Comparison of ENCODE assay signal across 8 mouse cellular contexts in genomic region chr11:79962877-79963183, GRCm38 (mm10). TPM values are rescaled to one million over a fixed set of nuclear protein-coding genes. Genes with fewer than 3 reads are reported as not detected.
DNase-seq lines count a peak whose midpoint lies in the region; ATAC-seq and TF ChIP-seq lines count a peak whose summit lies in the region.

No protein-coding gene starts in this region.

- peak overlapping the region; percentile 66 for H3K4me3 ChIP-seq in kidney, postnatal 0 days (replicated peaks; ENCODE audit: low read depth, low read length)
- H3K4me3 ChIP-seq in embryonic facial prominence, embryonic 12.5 days: peak overlapping the region; percentile 60
- peak overlapping the region; percentile 61 for H3K4me3 ChIP-seq in intestine, embryonic 16.5 days (ENCODE audit: low read length)
- H3K4me3 ChIP-seq in myocyte: peak overlapping the region; percentile 77

- H3K4me2 ChIP-seq in kidney, postnatal 0 days (ENCODE audit: low read length): peak overlapping the region; percentile 69
- peak overlapping the region; percentile 64 for H3K4me2 ChIP-seq in embryonic facial prominence, embryonic 12.5 days (replicated peaks)
- H3K4me2 ChIP-seq in intestine, embryonic 16.5 days (ENCODE audit: low read depth, low read length): peak overlapping the region; percentile 43
- H3K4me2 ChIP-seq in myocyte (ENCODE audit: low read depth): peak overlapping the region; percentile 88

- ATAC-seq in kidney, postnatal 0 days (replicated peaks; ENCODE audit: low FRiP score, low read depth): no peak
- 0 out of 2 replicates have a peak, but pooled peaks have one; percentile 23 for ATAC-seq in embryonic facial prominence, embryonic 12.5 days (ENCODE audit: insufficient number of reproducible peaks, insufficient read depth, low FRiP score, low TSS enrichment)
- ATAC-seq in intestine, embryonic 16.5 days: no peak; the same call in 1 of the 2 replicates

- peaks cover 12% of the 10 kb centered on the region for H3K36me3 ChIP-seq in kidney, postnatal 0 days (ENCODE audit: insufficient read depth, low read length)
- H3K36me3 ChIP-seq in embryonic facial prominence, embryonic 12.5 days: peaks cover 21% of the 10 kb centered on the region
- peaks cover 6% of the 10 kb centered on the region for H3K36me3 ChIP-seq in intestine, embryonic 16.5 days (ENCODE audit: control insufficient read depth, insufficient read depth, low read length)
- H3K36me3 ChIP-seq in myocyte (ENCODE audit: control insufficient read depth, insufficient read depth): peaks cover 10% of the 10 kb centered on the region

- 0 out of 2 replicates have a peak overlapping the region, but pooled peaks have one; percentile 18 for H3K9ac ChIP-seq in kidney, postnatal 0 days (ENCODE audit: low read depth, low read length)
- H3K9ac ChIP-seq in embryonic facial prominence, embryonic 12.5 days: no peak overlapping the region; the same call in 1 of the 2 replicates
- H3K9ac ChIP-seq in intestine, embryonic 16.5 days (ENCODE audit: low read depth, low read length): peak overlapping the region; percentile 48; the same call in 1 of the 2 replicates

- H3K27ac ChIP-seq in kidney, postnatal 0 days: no peak overlapping the region
- H3K27ac ChIP-seq in embryonic facial prominence, embryonic 12.5 days: no peak overlapping the region
- no peak overlapping the region for H3K27ac ChIP-seq in intestine, embryonic 16.5 days (ENCODE audit: low read length)

- 0 out of 2 replicates have a peak, but pooled peaks cover 3% of the 10 kb centered on the region for H3K4me1 ChIP-seq in kidney, postnatal 0 days (replicated peaks; ENCODE audit: insufficient read depth, low read length)
- peaks cover 5% of the 10 kb centered on the region; the same call in 1 of the 2 replicates for H3K4me1 ChIP-seq in embryonic facial prominence, embryonic 12.5 days
- H3K4me1 ChIP-seq in intestine, embryonic 16.5 days (ENCODE audit: control insufficient read depth, insufficient read depth, low read length): peaks cover 11% of the 10 kb centered on the region

- DNase-seq in kidney, postnatal 0 days (ENCODE audit: low spot score): no peak
- DNase-seq in kidney, postnatal 14 days: no peak
- DNase-seq in Muller cell, postnatal 12 days (ENCODE audit: inconsistent ontology term): no peak
- DNase-seq in left cerebral cortex, adult 9 months (ENCODE audit: low spot score in 2 of 2): no peak
- DNase-seq in adrenal gland, postnatal 10 days: no peak

- H3K9me3 ChIP-seq in kidney, postnatal 0 days (replicated peaks; ENCODE audit: low read length): no peaks in the 10 kb centered on the region
- no peaks in the 10 kb centered on the region for H3K9me3 ChIP-seq in embryonic facial prominence, embryonic 12.5 days
- no peaks in the 10 kb centered on the region for H3K9me3 ChIP-seq in intestine, embryonic 16.5 days (ENCODE audit: control insufficient read depth, low read length)

- TF ChIP-seq POLR2A in myocyte (IDR thresholded peaks at IDR 0.05; ENCODE audit: insufficient read length, low read depth): no peak

- WGBS in kidney, postnatal 0 days: 2% methylated on average over 9 of the region's 9 CpGs
- WGBS in embryonic facial prominence, embryonic 12.5 days: 6% methylated on average over 9 of the region's 9 CpGs
- WGBS in intestine, embryonic 16.5 days: 4% methylated on average over 9 of the region's 9 CpGs

- no peak overlapping the region for H3ac ChIP-seq in myocyte (ENCODE audit: control insufficient read depth, insufficient read length)

- H3K27me3 ChIP-seq in kidney, postnatal 0 days (ENCODE audit: insufficient read depth, low read length): no peaks in the 10 kb centered on the region
- no peaks in the 10 kb centered on the region for H3K27me3 ChIP-seq in embryonic facial prominence, embryonic 12.5 days
- H3K27me3 ChIP-seq in intestine, embryonic 16.5 days (replicated peaks; ENCODE audit: control insufficient read depth, insufficient read depth, low read length): 0 out of 2 replicates have a peak, but pooled peaks cover 3% of the 10 kb centered on the region
- H3K27me3 ChIP-seq in myocyte (ENCODE audit: control insufficient read depth, insufficient read depth, insufficient read length): no peaks in the 10 kb centered on the region

- TF ChIP-seq CTCF in kidney, postnatal 0 days (IDR thresholded peaks at IDR 0.05; ENCODE audit: low read depth): no peak

- H3K79me2 ChIP-seq in myocyte (ENCODE audit: control insufficient read depth, insufficient read depth): peaks cover 13% of the 10 kb centered on the region

TF ChIP-seq in myocyte, 11 proteins besides CTCF, POLR2A, EP300 and RAD21:
- TF ChIP-seq SRF (IDR thresholded peaks at IDR 0.05; ENCODE audit: control insufficient read depth, insufficient read length, low read depth) (no peak), E2F4 (IDR thresholded peaks at IDR 0.05; ENCODE audit: insufficient read depth) (no peak), MYOD1 (IDR thresholded peaks at IDR 0.05; ENCODE audit: control insufficient read depth in 1 of 3, insufficient read length in 2 of 3, low read depth in 2 of 3) (no peak), POLR2AphosphoS2 (IDR thresholded peaks at IDR 0.05; ENCODE audit: insufficient read length, low read depth) (no peak), USF1 (IDR thresholded peaks at IDR 0.05; ENCODE audit: low read depth) (no peak), CEBPB (IDR thresholded peaks at IDR 0.05; ENCODE audit: insufficient read depth, poor library complexity, severe bottlenecking) (no peak), REST (IDR thresholded peaks at IDR 0.05; ENCODE audit: insufficient read depth, insufficient read length) (no peak), TCF12 (IDR thresholded peaks at IDR 0.05; ENCODE audit: insufficient read depth, poor library complexity, severe bottlenecking) (no peak), TCF3 (IDR thresholded peaks at IDR 0.05; ENCODE audit: insufficient read length, low read depth) (no peak), MAX (IDR thresholded peaks at IDR 0.05; ENCODE audit: low read depth) (no peak), MYOG (IDR thresholded peaks at IDR 0.05; ENCODE audit: control insufficient read depth in 1 of 3, insufficient read depth in 1 of 3, insufficient read length in 2 of 3, low read depth in 2 of 3) (no peak)
TF ChIP-seq in myocyte: peak in this region for 0.

RNA-seq across cellular contexts. Expression of gene Utp6, which starts 0.6 kb away (rescaled TPM):
- polyA plus RNA-seq in kidney, postnatal 0 days (2015; fragmentation: Nextera tagmentation; extraction: Ambion mirVana): 33.1 and 34.7 TPM in 2 replicates
- polyA plus RNA-seq in embryonic facial prominence, embryonic 12.5 days (2016; fragmentation: Nextera tagmentation; extraction: Ambion mirVana): 64.7 and 69.8 TPM in 2 replicates
- polyA plus RNA-seq in intestine, embryonic 16.5 days (2015; fragmentation: Nextera tagmentation; extraction: Ambion mirVana): 41.5 and 44.7 TPM in 2 replicates
- polyA plus RNA-seq in myocyte (2012; fragmentation: generic; extraction: Trizol): 17.5 TPM
- 10 to 100 TPM; 31.3 to 32.4 TPM for total RNA-seq in adrenal gland, postnatal 10 days (2021)

RNA-seq across cellular contexts. Expression of gene Suz12, which starts 30.1 kb away (rescaled TPM):
- polyA plus RNA-seq in kidney, postnatal 0 days (2015; fragmentation: Nextera tagmentation; extraction: Ambion mirVana): 14.5 and 15.2 TPM in 2 replicates
- 25.2 and 28.0 TPM in 2 replicates for polyA plus RNA-seq in embryonic facial prominence, embryonic 12.5 days (2016; fragmentation: Nextera tagmentation; extraction: Ambion mirVana)
- polyA plus RNA-seq in intestine, embryonic 16.5 days (2015; fragmentation: Nextera tagmentation; extraction: Ambion mirVana): 13.6 and 14.3 TPM in 2 replicates
- 8.3 TPM for polyA plus RNA-seq in myocyte (2012; fragmentation: generic; extraction: Trizol)
- total RNA-seq in adrenal gland, postnatal 10 days (2021): 10 to 100 TPM; 52.7 to 54.0 TPM
